Mouse (Mus musculus): Measurements from ENCODE around the gene Dhrs11.

Dhrs11 gene

GRCm38 (mm10) chr11:84823484-84823897 lies 5.3 kb downstream of the Dhrs11 start:
- no peak for DNase-seq (ENCODE audit: extremely low spot score, low read depth, low spot score)

GRCm38 (mm10) chr11:84822487-84822886 lies 6.3 kb downstream of the Dhrs11 start:
- DNase-seq (ENCODE audit: extremely low spot score, low read depth, low spot score), result no peak

GRCm38 (mm10) chr11:84821131-84821770 lies 7.5 kb downstream of the Dhrs11 start:
- no peak for DNase-seq (ENCODE audit: extremely low spot score, low read depth, low spot score)

- DNase-seq (ENCODE audit: extremely low spot score, low read depth, low spot score), result peak; percentile 73
Observed at GRCm38 (mm10) chr11:84818961-84819692, 9.7 kb downstream of the Dhrs11 start, which contains the start of gene Mrm1. Mrm1 (minus strand) TSS chr11:84819515.

- no peak for DNase-seq (ENCODE audit: extremely low spot score, low read depth, low spot score)
Observed at GRCm38 (mm10) chr11:84818085-84818960, 10.5 kb downstream of the Dhrs11 start.

- DNase-seq (ENCODE audit: extremely low spot score, low read depth, low spot score), result no peak
Observed at GRCm38 (mm10) chr11:84817362-84817761, 11.4 kb downstream of the Dhrs11 start.

GRCm38 (mm10) chr11:84813724-84814510 lies 14.9 kb downstream of the Dhrs11 start:
- DNase-seq (ENCODE audit: extremely low spot score, low read depth, low spot score), result no peak

GRCm38 (mm10) chr11:84804373-84804772 lies 24.4 kb downstream of the Dhrs11 start:
- no peak for DNase-seq (ENCODE audit: extremely low spot score, low read depth, low spot score)

GRCm38 (mm10) chr11:84797627-84798353 lies 31.0 kb downstream of the Dhrs11 start:
- DNase-seq (ENCODE audit: extremely low spot score, low read depth, low spot score), result peak; percentile 70

GRCm38 (mm10) chr11:84797026-84797425 lies 31.8 kb downstream of the Dhrs11 start:
- no peak for DNase-seq (ENCODE audit: extremely low spot score, low read depth, low spot score)

GRCm38 (mm10) chr11:84794496-84795113 lies 34.2 kb downstream of the Dhrs11 start:
- no peak for DNase-seq (ENCODE audit: extremely low spot score, low read depth, low spot score)

GRCm38 (mm10) chr11:84793545-84793944 lies 35.2 kb downstream of the Dhrs11 start:
- DNase-seq (ENCODE audit: extremely low spot score, low read depth, low spot score), result no peak

- DNase-seq (ENCODE audit: extremely low spot score, low read depth, low spot score), result no peak
Observed at GRCm38 (mm10) chr11:84790383-84790782, 38.4 kb downstream of the Dhrs11 start.

GRCm38 (mm10) chr11:84780143-84780870 lies 48.5 kb downstream of the Dhrs11 start:
- no peak for DNase-seq (ENCODE audit: extremely low spot score, low read depth, low spot score)

GRCm38 (mm10) chr11:84775560-84775959 lies 53.2 kb downstream of the Dhrs11 start:
- DNase-seq (ENCODE audit: extremely low spot score, low read depth, low spot score), result no peak

GRCm38 (mm10) chr11:84774870-84775514 lies 53.8 kb downstream of the Dhrs11 start:
- DNase-seq (ENCODE audit: extremely low spot score, low read depth, low spot score), result no peak
